Mouse (Mus musculus): Measurements from ENCODE around the gene Atp6v0a1. TPM values are rescaled to one million over a fixed set of nuclear protein-coding genes. Genes with fewer than 3 reads are reported as not detected.

Atp6v0a1 gene
- polyA plus RNA-seq, 1 experiment, result 48.4 TPM

GRCm38 (mm10) chr11:101059473-101059872 lies 50.2 kb downstream of the Atp6v0a1 start:
- no peak for TF ChIP-seq POLR2A (IDR thresholded peaks at IDR 0.05; ENCODE audit: low read depth, low read length)
- TF ChIP-seq CTCF (conservative IDR thresholded peaks at IDR 0.05; ENCODE audit: insufficient read depth, insufficient read length, low read depth, low read length), result no peak
- Histone ChIP-seq H3K27me3 (replicated peaks; ENCODE audit: control insufficient read depth, insufficient read depth, low read length) (no peaks in the 10 kb centered on the region), H3K4me1 (ENCODE audit: control insufficient read depth, insufficient read depth, low read length) (peaks cover 6% of the 10 kb centered on the region; the same call in 1 of the 2 replicates), H3K27ac (ENCODE audit: insufficient read depth, low read depth, low read length) (peak overlapping the region; percentile 83; the same call in 1 of the 2 replicates), H3K4me3 (ENCODE audit: insufficient read depth, low read depth, low read length) (no peak overlapping the region), H3K36me3 (ENCODE audit: control insufficient read depth, insufficient read depth, low read length) (no peaks in the 10 kb centered on the region)
- WGBS, result 83% methylated on average over 10 of the region's 10 CpGs
- DNase-seq, result no peak

DNA sequence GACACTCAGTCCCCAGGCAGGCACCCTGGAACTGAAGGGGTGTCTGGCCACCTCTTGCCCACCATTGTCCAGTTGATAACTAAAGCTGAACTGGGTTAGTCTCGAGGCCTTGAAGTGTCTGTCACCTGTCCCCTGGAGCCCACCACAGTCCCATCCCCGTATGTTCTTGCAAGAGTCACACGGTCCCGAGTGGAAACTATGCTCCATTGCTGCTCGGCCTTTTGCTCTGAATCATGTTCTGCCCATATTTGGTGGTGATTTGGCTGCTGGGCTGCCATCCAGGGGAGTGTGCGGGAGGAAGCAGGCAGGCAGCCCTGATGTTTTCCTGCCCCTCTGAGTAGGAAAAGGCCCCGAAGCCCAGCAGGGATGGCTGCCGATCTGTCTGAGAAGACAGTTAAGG lies 50.9 kb downstream of the Atp6v0a1 start:
- Histone ChIP-seq H3K36me3 (ENCODE audit: control insufficient read depth, insufficient read depth, low read length) (no peaks in the 10 kb centered on the region), H3K27ac (ENCODE audit: insufficient read depth, low read depth, low read length) (peak overlapping the region; percentile 86), H3K27me3 (replicated peaks; ENCODE audit: control insufficient read depth, insufficient read depth, low read length) (no peaks in the 10 kb centered on the region), H3K4me1 (ENCODE audit: control insufficient read depth, insufficient read depth, low read length) (peaks cover 6% of the 10 kb centered on the region; the same call in 1 of the 2 replicates), H3K4me3 (ENCODE audit: insufficient read depth, low read depth, low read length) (no peak overlapping the region)
- peak; percentile 76 for DNase-seq
- no peak for TF ChIP-seq POLR2A (IDR thresholded peaks at IDR 0.05; ENCODE audit: low read depth, low read length)
- TF ChIP-seq CTCF (conservative IDR thresholded peaks at IDR 0.05; ENCODE audit: insufficient read depth, insufficient read length, low read depth, low read length), result no peak
- 36% methylated on average over 8 of the region's 8 CpGs for WGBS

- H3K27me3 ChIP-seq (replicated peaks; ENCODE audit: control insufficient read depth, insufficient read depth, low read length), result no peaks in the 10 kb centered on the region
- no peak overlapping the region for H3K4me3 ChIP-seq (ENCODE audit: insufficient read depth, low read depth, low read length)
- TF ChIP-seq POLR2A (IDR thresholded peaks at IDR 0.05; ENCODE audit: low read depth, low read length), result no peak
- TF ChIP-seq CTCF (conservative IDR thresholded peaks at IDR 0.05; ENCODE audit: insufficient read depth, insufficient read length, low read depth, low read length), result no peak
- no peaks in the 10 kb centered on the region for H3K36me3 ChIP-seq (ENCODE audit: control insufficient read depth, insufficient read depth, low read length)
- 93% methylated on average over 5 of the region's 5 CpGs for WGBS
- peaks cover 6% of the 10 kb centered on the region; the same call in 1 of the 2 replicates for H3K4me1 ChIP-seq (ENCODE audit: control insufficient read depth, insufficient read depth, low read length)
- H3K27ac ChIP-seq (ENCODE audit: insufficient read depth, low read depth, low read length), result no peak overlapping the region
- no peak for DNase-seq
Observed at GRCm38 (mm10) chr11:101061049-101061448, 51.8 kb downstream of the Atp6v0a1 start.

GRCm38 (mm10) chr11:101062165-101062884 lies 53.1 kb downstream of the Atp6v0a1 start:
- Histone ChIP-seq H3K27ac (ENCODE audit: insufficient read depth, low read depth, low read length) (0 out of 2 replicates have a peak overlapping the region, but pooled peaks have one; percentile 9), H3K4me3 (ENCODE audit: insufficient read depth, low read depth, low read length) (no peak overlapping the region), H3K36me3 (ENCODE audit: control insufficient read depth, insufficient read depth, low read length) (no peaks in the 10 kb centered on the region), H3K27me3 (replicated peaks; ENCODE audit: control insufficient read depth, insufficient read depth, low read length) (no peaks in the 10 kb centered on the region), H3K4me1 (ENCODE audit: control insufficient read depth, insufficient read depth, low read length) (peaks cover 9% of the 10 kb centered on the region)
- peak; percentile 50 for DNase-seq
- 75% methylated on average over 12 of the region's 12 CpGs for WGBS
- TF ChIP-seq CTCF (conservative IDR thresholded peaks at IDR 0.05; ENCODE audit: insufficient read depth, insufficient read length, low read depth, low read length) (no peak), POLR2A (IDR thresholded peaks at IDR 0.05; ENCODE audit: low read depth, low read length) (no peak)

DNA sequence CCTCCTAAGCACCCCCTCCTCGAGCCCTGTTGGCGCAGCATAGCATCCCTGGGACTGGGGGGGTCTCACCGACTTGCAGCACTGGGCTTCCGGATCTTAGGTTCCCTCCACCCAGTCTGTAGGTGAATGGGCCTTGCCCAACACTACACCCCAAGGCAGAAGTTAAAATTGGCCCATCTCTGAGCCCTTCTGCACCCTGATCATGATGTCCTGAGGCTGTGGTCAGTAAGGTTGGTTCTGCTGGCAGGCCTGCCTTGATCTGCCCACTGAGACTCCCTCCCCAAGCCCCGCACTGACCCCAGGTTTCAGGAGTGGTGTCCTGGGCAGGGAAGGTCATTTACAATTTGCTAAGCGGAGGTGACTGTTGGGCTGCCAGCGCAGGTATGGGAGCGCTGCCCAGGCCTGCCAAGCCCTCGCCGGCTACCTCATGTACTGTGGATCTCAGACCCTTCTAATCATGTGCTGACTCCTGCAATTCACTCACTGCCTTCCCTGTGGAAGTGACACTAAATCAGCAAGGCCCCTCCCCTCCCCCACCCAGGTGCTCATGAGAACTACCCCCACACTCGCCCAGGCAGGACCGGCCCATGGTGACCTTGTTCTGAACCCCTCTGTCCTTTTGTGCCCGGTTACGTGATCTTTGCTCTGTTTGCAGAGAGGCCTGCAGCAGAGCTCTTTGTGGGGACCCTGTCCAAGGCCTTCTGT lies 53.9 kb downstream of the Atp6v0a1 start:
- Histone ChIP-seq H3K4me3 (ENCODE audit: insufficient read depth, low read depth, low read length) (no peak overlapping the region), H3K27ac (ENCODE audit: insufficient read depth, low read depth, low read length) (peak overlapping the region; percentile 79), H3K4me1 (ENCODE audit: control insufficient read depth, insufficient read depth, low read length) (peaks cover 10% of the 10 kb centered on the region), H3K36me3 (ENCODE audit: control insufficient read depth, insufficient read depth, low read length) (no peaks in the 10 kb centered on the region), H3K27me3 (replicated peaks; ENCODE audit: control insufficient read depth, insufficient read depth, low read length) (no peaks in the 10 kb centered on the region)
- TF ChIP-seq CTCF (conservative IDR thresholded peaks at IDR 0.05; ENCODE audit: insufficient read depth, insufficient read length, low read depth, low read length), result no peak
- no peak for DNase-seq
- 58% methylated on average over 14 of the region's 14 CpGs for WGBS

- peak overlapping the region; percentile 79 for H3K27ac ChIP-seq (ENCODE audit: insufficient read depth, low read depth, low read length)
- TF ChIP-seq CTCF (conservative IDR thresholded peaks at IDR 0.05; ENCODE audit: insufficient read depth, insufficient read length, low read depth, low read length) (no peak), POLR2A (IDR thresholded peaks at IDR 0.05; ENCODE audit: low read depth, low read length) (no peak)
- H3K4me3 ChIP-seq (ENCODE audit: insufficient read depth, low read depth, low read length), result no peak overlapping the region
- peak; percentile 43 for DNase-seq
- no peaks in the 10 kb centered on the region for H3K27me3 ChIP-seq (replicated peaks; ENCODE audit: control insufficient read depth, insufficient read depth, low read length)
- no peaks in the 10 kb centered on the region for H3K36me3 ChIP-seq (ENCODE audit: control insufficient read depth, insufficient read depth, low read length)
- H3K4me1 ChIP-seq (ENCODE audit: control insufficient read depth, insufficient read depth, low read length), result peaks cover 10% of the 10 kb centered on the region
- WGBS, result 25% methylated on average over 12 of the region's 12 CpGs
Observed at GRCm38 (mm10) chr11:101063676-101064327, 54.5 kb downstream of the Atp6v0a1 start.

- Histone ChIP-seq H3K36me3 (ENCODE audit: control insufficient read depth, insufficient read depth, low read length) (no peaks in the 10 kb centered on the region), H3K4me3 (ENCODE audit: insufficient read depth, low read depth, low read length) (no peak overlapping the region), H3K27ac (ENCODE audit: insufficient read depth, low read depth, low read length) (peak overlapping the region; percentile 79), H3K27me3 (replicated peaks; ENCODE audit: control insufficient read depth, insufficient read depth, low read length) (no peaks in the 10 kb centered on the region), H3K4me1 (ENCODE audit: control insufficient read depth, insufficient read depth, low read length) (peaks cover 10% of the 10 kb centered on the region)
- DNase-seq, result no peak
- WGBS, result 82% methylated on average over 4 of the region's 4 CpGs
- TF ChIP-seq POLR2A (IDR thresholded peaks at IDR 0.05; ENCODE audit: low read depth, low read length) (no peak), CTCF (conservative IDR thresholded peaks at IDR 0.05; ENCODE audit: insufficient read depth, insufficient read length, low read depth, low read length) (no peak)
Observed at GRCm38 (mm10) chr11:101064462-101064861, 55.2 kb downstream of the Atp6v0a1 start.

Measured in kidney, adult 2 months (tissue).